Mouse (Mus musculus) olfactory bulb, adult 2 months (tissue): ENCODE data around the gene Lbx2.
A peak's percentile ranks its signal among the peaks of the same experiment; 100 is the strongest.

Experiments used
- CTCF ChIP-seq: fragments of 200-500 bp; IDR thresholded peaks from 2 replicates; pipeline ENCODE4 v1.5.1; 2012; ENCODE audit warnings: low read depth, mild to moderate bottlenecking, low read length, moderate library complexity; ENCODE audit not compliant: insufficient read depth
- POLR2A ChIP-seq: fragments of 200-500 bp; IDR thresholded peaks from 2 replicates; pipeline ENCODE4 v1.6.1; 2012; ENCODE audit warnings: mild to moderate bottlenecking, low read depth, low read length, moderate library complexity; ENCODE audit not compliant: insufficient read depth

DNA sequence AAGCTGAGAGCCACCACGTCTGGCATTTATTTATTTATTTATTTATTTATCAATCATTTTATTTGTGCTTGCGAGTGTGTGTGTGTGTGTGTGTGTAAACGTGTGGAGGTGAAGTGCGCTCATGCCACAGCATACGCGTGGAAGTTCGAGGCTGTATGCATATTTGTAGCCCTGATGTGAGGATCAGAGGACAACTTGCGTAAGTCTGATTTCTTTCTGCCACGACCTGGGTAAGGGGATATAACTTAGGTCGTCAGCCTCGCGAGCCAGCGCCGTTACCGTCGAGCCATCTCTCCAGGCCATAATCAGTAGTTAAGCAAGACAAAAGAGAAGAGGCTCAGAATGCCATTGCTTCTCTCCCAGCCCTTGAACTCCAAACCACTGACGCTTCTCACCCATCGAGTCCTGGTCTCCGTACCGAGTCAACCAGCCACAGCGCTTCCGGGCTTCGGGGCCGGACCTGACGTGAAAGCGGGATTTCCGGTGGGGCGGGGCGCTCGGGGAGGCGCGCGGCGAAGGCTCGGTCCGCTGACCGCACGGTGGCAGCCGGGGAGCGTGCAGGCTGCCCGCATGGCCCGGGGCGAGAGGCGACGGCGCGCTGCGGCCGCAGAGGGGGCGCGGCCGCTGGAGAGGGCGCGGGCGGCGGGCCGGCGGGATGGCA lies 29.0 kb downstream of the Lbx2 start, which contains the start of gene Mogs:
- TF ChIP-seq CTCF (no peak), POLR2A (peak; percentile 88)
